Mouse (Mus musculus): ENCODE data around the gene Nup62.

DNA sequence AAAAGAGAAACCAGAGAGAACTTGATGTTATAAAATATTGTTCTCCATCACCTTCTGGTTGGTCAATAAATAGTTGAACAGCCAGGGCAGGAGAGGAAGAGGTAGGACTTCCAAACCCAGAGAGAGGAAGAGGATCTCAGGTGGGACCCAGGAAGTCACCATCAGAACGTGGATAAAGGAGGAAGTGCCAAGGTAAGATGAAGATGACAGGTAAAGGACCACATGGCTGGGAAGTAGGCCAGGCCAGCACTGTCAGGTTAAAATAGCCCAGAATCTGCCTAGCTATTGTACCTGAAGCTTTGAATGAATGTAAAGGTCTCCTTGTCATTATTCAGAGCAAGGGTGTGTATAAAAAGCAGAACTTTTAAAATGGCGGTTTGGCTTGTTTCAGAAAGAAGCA, 7.0 kb upstream of the Nup62 start:
- TF ChIP-seq POLR2A (IDR thresholded peaks at IDR 0.05; ENCODE audit: control insufficient read depth, low read depth, low read length) (no peak), CTCF (IDR thresholded peaks at IDR 0.05; ENCODE audit: control insufficient read depth, insufficient read depth, insufficient replicate concordance, low read depth, low read length) (no peak)

Measured in testis, adult 2 months (tissue).